ENCODE assay signal across 16 mouse cellular contexts in genomic region chr17:26975415-26975814, GRCm38 (mm10). TPM values are rescaled to one million over a fixed set of nuclear protein-coding genes. Genes with fewer than 3 reads are reported as not detected.
DNase-seq lines count a peak whose midpoint lies in the region; ATAC-seq and TF ChIP-seq lines count a peak whose summit lies in the region.
"Had no signal": no experiment of that assay in that cellular context is flagged by ENCODE, and none has a peak within 500 bp of the region (broad histone marks: within the 10 kb centered on the region; RNA-seq: fewer than 3 reads in every experiment).

No protein-coding gene starts in this region.

- no peak overlapping the region for H3K27ac ChIP-seq in hindbrain, postnatal 0 days
- no peak overlapping the region for H3K27ac ChIP-seq in hindbrain, embryonic 14.5 days
- H3K27ac ChIP-seq in lung, postnatal 0 days (ENCODE audit: low read length): no peak overlapping the region
- no peak overlapping the region for H3K27ac ChIP-seq in MEL (ENCODE audit: control insufficient read depth, low read depth, low read length)
- H3K27ac ChIP-seq in stomach, postnatal 0 days (replicated peaks): no peak overlapping the region
- H3K27ac ChIP-seq: embryonic facial prominence, embryonic 15.5 days; limb, embryonic 15.5 days; midbrain, embryonic 10.5 days had no signal

- no peak overlapping the region for H3K4me3 ChIP-seq in hindbrain, postnatal 0 days (ENCODE audit: low read length)
- no peak overlapping the region for H3K4me3 ChIP-seq in hindbrain, embryonic 14.5 days (replicated peaks; ENCODE audit: low read length)
- no peak overlapping the region for H3K4me3 ChIP-seq in lung, postnatal 0 days (ENCODE audit: low read depth, low read length)
- H3K4me3 ChIP-seq in MEL (ENCODE audit: control insufficient read depth in 1 of 2, insufficient read depth in 1 of 2, low read depth in 2 of 2, low read length in 2 of 2): no peak overlapping the region
- no peak overlapping the region for H3K4me3 ChIP-seq in stomach, postnatal 0 days (ENCODE audit: low read depth, low read length)
- H3K4me3 ChIP-seq: embryonic facial prominence, embryonic 15.5 days; limb, embryonic 15.5 days; midbrain, embryonic 10.5 days had no signal

- H3K9ac ChIP-seq in hindbrain, postnatal 0 days (replicated peaks; ENCODE audit: low read length): no peak overlapping the region
- H3K9ac ChIP-seq in hindbrain, embryonic 14.5 days: no peak overlapping the region
- H3K9ac ChIP-seq in lung, postnatal 0 days (replicated peaks; ENCODE audit: low read depth): no peak overlapping the region
- H3K9ac ChIP-seq in MEL (ENCODE audit: control insufficient read depth, low read depth, low read length, poor library complexity, severe bottlenecking): no peak overlapping the region
- H3K9ac ChIP-seq in stomach, postnatal 0 days (ENCODE audit: low read length): no peak overlapping the region
- H3K9ac ChIP-seq: embryonic facial prominence, embryonic 15.5 days; limb, embryonic 15.5 days had no signal

- no peak for TF ChIP-seq POLR2A in MEL (IDR thresholded peaks at IDR 0.05; ENCODE audit: control insufficient read depth in 1 of 2, insufficient read depth in 1 of 2, low read depth in 1 of 2, low read length in 2 of 2, poor library complexity in 1 of 2)

- peaks cover 22% of the 10 kb centered on the region for H3K36me3 ChIP-seq in hindbrain, postnatal 0 days (ENCODE audit: insufficient read depth, low read length)
- peaks cover 61% of the 10 kb centered on the region for H3K36me3 ChIP-seq in hindbrain, embryonic 14.5 days (replicated peaks; ENCODE audit: control insufficient read depth, insufficient read depth)
- H3K36me3 ChIP-seq in lung, postnatal 0 days (ENCODE audit: insufficient read depth, low read length): no peaks in the 10 kb centered on the region
- peaks cover 3 to 38% of the 10 kb centered on the region in 2 experiments; a peak in 3 of 4 replicates for H3K36me3 ChIP-seq in MEL (ENCODE audit: control insufficient read depth in 1 of 2, insufficient read depth in 2 of 2, low read length in 2 of 2)
- 0 out of 2 replicates have a peak, but pooled peaks cover 9% of the 10 kb centered on the region for H3K36me3 ChIP-seq in stomach, postnatal 0 days (ENCODE audit: control insufficient read depth, insufficient read depth, low read length)

- H3K4me1 ChIP-seq in hindbrain, postnatal 0 days (ENCODE audit: insufficient read depth, low read length): peaks cover 8% of the 10 kb centered on the region
- H3K4me1 ChIP-seq in hindbrain, embryonic 14.5 days (replicated peaks; ENCODE audit: control insufficient read depth, insufficient read depth, low read length): peaks cover 38% of the 10 kb centered on the region
- peaks cover 6% of the 10 kb centered on the region; the same call in 1 of the 2 replicates for H3K4me1 ChIP-seq in lung, postnatal 0 days (ENCODE audit: insufficient read depth, low read depth, low read length)
- H3K4me1 ChIP-seq in MEL (ENCODE audit: control insufficient read depth in 1 of 2, insufficient read depth in 2 of 2, low read length in 2 of 2): peaks cover 0 to 35% of the 10 kb centered on the region in 2 experiments
- H3K4me1 ChIP-seq in stomach, postnatal 0 days (replicated peaks; ENCODE audit: control insufficient read depth, insufficient read depth): peaks cover 7% of the 10 kb centered on the region; the same call in 1 of the 2 replicates

- peak; percentile 35 for TF ChIP-seq RAD21 in MEL (IDR thresholded peaks at IDR 0.05; ENCODE audit: low read depth, low read length)

- H3K27me3 ChIP-seq in hindbrain, postnatal 0 days (ENCODE audit: insufficient read depth, low read length): no peaks in the 10 kb centered on the region
- H3K27me3 ChIP-seq in hindbrain, embryonic 14.5 days (ENCODE audit: control insufficient read depth, insufficient read depth, low read length): no peaks in the 10 kb centered on the region
- no peaks in the 10 kb centered on the region for H3K27me3 ChIP-seq in lung, postnatal 0 days (replicated peaks; ENCODE audit: insufficient read depth, low read length)
- H3K27me3 ChIP-seq in MEL (ENCODE audit: control insufficient read depth in 1 of 2, insufficient read depth in 2 of 2, low read length in 2 of 2): no peaks in the 10 kb centered on the region
- no peaks in the 10 kb centered on the region for H3K27me3 ChIP-seq in stomach, postnatal 0 days (ENCODE audit: control insufficient read depth, insufficient read depth, low read length)
- H3K27me3 ChIP-seq: embryonic facial prominence, embryonic 15.5 days; limb, embryonic 15.5 days had no signal

- no peak for DNase-seq in hindbrain, postnatal 0 days (ENCODE audit: low spot score)
- no peak for DNase-seq in hindbrain, embryonic 14.5 days (ENCODE audit: low spot score)
- no peak for DNase-seq in lung, postnatal 0 days (ENCODE audit: low spot score)
- no peak for DNase-seq in lung, postnatal 36 days
- DNase-seq in MEL (ENCODE audit: low read depth, low spot score): no peak
- DNase-seq in stomach, postnatal 0 days (ENCODE audit: low spot score): no peak
- no peak for DNase-seq in embryo, embryonic 10 days (ENCODE audit: low spot score)
- DNase-seq: cerebellum, adult 11 months; heart, adult 11 months; right cerebral cortex, adult 18-20 months; spleen, adult 18-20 months; thymus, postnatal 4 days had no signal

- TF ChIP-seq EP300 in lung, postnatal 0 days (IDR thresholded peaks at IDR 0.05): no peak
- no peak for TF ChIP-seq EP300 in MEL (IDR thresholded peaks at IDR 0.05; ENCODE audit: low read depth in 1 of 2, low read length in 2 of 2)
- no peak for TF ChIP-seq EP300 in stomach, postnatal 0 days (optimal IDR thresholded peaks at IDR 0.05)

- TF ChIP-seq CTCF in hindbrain, postnatal 0 days (IDR thresholded peaks at IDR 0.05; ENCODE audit: low read depth): peak; percentile 39; the same call in 1 of the 2 replicates
- TF ChIP-seq CTCF in lung, postnatal 0 days (IDR thresholded peaks at IDR 0.05): peak; percentile 58
- peak in 2 of 3 experiments; percentile 37 to 52; a peak in 4 of 6 replicates for TF ChIP-seq CTCF in MEL (IDR thresholded peaks at IDR 0.05 in 2 of 3, conservative IDR thresholded peaks at IDR 0.05 in 1 of 3; ENCODE audit: control insufficient read depth in 1 of 3, insufficient read depth in 1 of 3, low read depth in 2 of 3, low read length in 3 of 3, poor library complexity in 1 of 3, severe bottlenecking in 1 of 3)
- TF ChIP-seq CTCF in stomach, postnatal 0 days (IDR thresholded peaks at IDR 0.05; ENCODE audit: low read depth): peak; percentile 59

- H3K9me3 ChIP-seq in hindbrain, postnatal 0 days (ENCODE audit: low read length): no peaks in the 10 kb centered on the region
- no peaks in the 10 kb centered on the region for H3K9me3 ChIP-seq in hindbrain, embryonic 14.5 days (ENCODE audit: control insufficient read depth, low read length)
- no peaks in the 10 kb centered on the region for H3K9me3 ChIP-seq in lung, postnatal 0 days (ENCODE audit: low read length)
- H3K9me3 ChIP-seq in MEL (replicated peaks; ENCODE audit: insufficient read depth, low read length): no peaks in the 10 kb centered on the region
- H3K9me3 ChIP-seq in stomach, postnatal 0 days (ENCODE audit: control insufficient read depth, low read length): no peaks in the 10 kb centered on the region
- H3K9me3 ChIP-seq: embryonic facial prominence, embryonic 15.5 days; limb, embryonic 15.5 days; midbrain, embryonic 10.5 days had no signal

- peaks cover 37% of the 10 kb centered on the region for H3K79me2 ChIP-seq in MEL (ENCODE audit: control insufficient read depth, insufficient read depth, low read length, poor library complexity)

- ATAC-seq in hindbrain, postnatal 0 days: no peak
- ATAC-seq in hindbrain, embryonic 14.5 days (ENCODE audit: low FRiP score): no peak
- ATAC-seq in lung, postnatal 0 days: no peak
- ATAC-seq in stomach, postnatal 0 days (ENCODE audit: low FRiP score, low TSS enrichment): no peak
- ATAC-seq: hindbrain, embryonic 16.5 days had no signal

- H3K4me2 ChIP-seq in hindbrain, postnatal 0 days (ENCODE audit: low read depth, low read length): no peak overlapping the region
- no peak overlapping the region for H3K4me2 ChIP-seq in hindbrain, embryonic 14.5 days (replicated peaks)
- H3K4me2 ChIP-seq in lung, postnatal 0 days (replicated peaks; ENCODE audit: low read depth, low read length): no peak overlapping the region
- H3K4me2 ChIP-seq in stomach, postnatal 0 days (replicated peaks; ENCODE audit: low read depth): no peak overlapping the region
- H3K4me2 ChIP-seq: embryonic facial prominence, embryonic 15.5 days; limb, embryonic 15.5 days had no signal

RNA-seq across cellular contexts. Expression of gene Zbtb9, which starts 2.4 kb away (rescaled TPM):
- total RNA-seq in hindbrain, postnatal 0 days (2014; rRNA removed): 21.4 and 22.7 TPM in 2 replicates
- polyA plus RNA-seq in hindbrain, postnatal 0 days (2015; fragmentation: Nextera tagmentation; extraction: Ambion mirVana): 6.6 and 7.8 TPM in 2 replicates
- 9.7 and 11.1 TPM in 2 replicates for polyA plus RNA-seq in hindbrain, embryonic 14.5 days (2014; fragmentation: Nextera tagmentation; extraction: Ambion mirVana)
- 9.3 and 9.9 TPM in 2 replicates for polyA plus RNA-seq in lung, postnatal 0 days (2015; fragmentation: Nextera tagmentation; extraction: Ambion mirVana)
- 10.9 and 13.4 TPM in 2 replicates for total RNA-seq in MEL (2012; rRNA removed)
- polyA plus RNA-seq in MEL (2012; ENCODE audit: insufficient read depth in 1 of 2, insufficient read length in 2 of 2, low read depth in 1 of 2, low replicate concordance in 2 of 2, missing spikeins in 1 of 2): 10 to 100 TPM in 1 of 2 experiments, not detected in 1; 10.7 TPM
- 6.9 and 7.8 TPM in 2 replicates for polyA plus RNA-seq in stomach, postnatal 0 days (2015; fragmentation: Nextera tagmentation; extraction: Ambion mirVana)

RNA-seq across cellular contexts. Expression of gene Syngap1, which starts 34.4 kb away (rescaled TPM):
- 53.4 and 74.2 TPM in 2 replicates for total RNA-seq in hindbrain, postnatal 0 days (2014; rRNA removed)
- 4.4 and 5.3 TPM in 2 replicates for polyA plus RNA-seq in hindbrain, postnatal 0 days (2015; fragmentation: Nextera tagmentation; extraction: Ambion mirVana)
- 4.3 and 5.0 TPM in 2 replicates for polyA plus RNA-seq in hindbrain, embryonic 14.5 days (2014; fragmentation: Nextera tagmentation; extraction: Ambion mirVana)
- 1.0 and 1.4 TPM in 2 replicates for polyA plus RNA-seq in lung, postnatal 0 days (2015; fragmentation: Nextera tagmentation; extraction: Ambion mirVana)
- 2.7 TPM in 2 replicates for total RNA-seq in MEL (2012; rRNA removed)
- 10 to 100 TPM in 1 of 2 experiments, not detected in 1; 24.6 TPM for polyA plus RNA-seq in MEL (2012; ENCODE audit: insufficient read depth in 1 of 2, insufficient read length in 2 of 2, low read depth in 1 of 2, low replicate concordance in 2 of 2, missing spikeins in 1 of 2)
- polyA plus RNA-seq in stomach, postnatal 0 days (2015; fragmentation: Nextera tagmentation; extraction: Ambion mirVana): 0.61 and 0.70 TPM in 2 replicates

RNA-seq across cellular contexts. Expression of gene Cuta, which starts 36.0 kb away (rescaled TPM):
- total RNA-seq in hindbrain, postnatal 0 days (2014; rRNA removed): 59.0 and 63.8 TPM in 2 replicates
- polyA plus RNA-seq in hindbrain, postnatal 0 days (2015; fragmentation: Nextera tagmentation; extraction: Ambion mirVana): 149 and 152 TPM in 2 replicates
- 112 and 113 TPM in 2 replicates for polyA plus RNA-seq in hindbrain, embryonic 14.5 days (2014; fragmentation: Nextera tagmentation; extraction: Ambion mirVana)
- 179 and 180 TPM in 2 replicates for polyA plus RNA-seq in lung, postnatal 0 days (2015; fragmentation: Nextera tagmentation; extraction: Ambion mirVana)
- total RNA-seq in MEL (2012; rRNA removed): 54.2 and 66.8 TPM in 2 replicates
- 100 to 1,000 TPM in 1 of 2 experiments, not detected in 1; 220 TPM for polyA plus RNA-seq in MEL (2012; ENCODE audit: insufficient read depth in 1 of 2, insufficient read length in 2 of 2, low read depth in 1 of 2, low replicate concordance in 2 of 2, missing spikeins in 1 of 2)
- polyA plus RNA-seq in stomach, postnatal 0 days (2015; fragmentation: Nextera tagmentation; extraction: Ambion mirVana): 157 and 163 TPM in 2 replicates

RNA-seq across cellular contexts. Expression of gene Phf1, which starts 42.6 kb away (rescaled TPM):
- total RNA-seq in hindbrain, postnatal 0 days (2014; rRNA removed): 45.7 and 49.5 TPM in 2 replicates
- polyA plus RNA-seq in hindbrain, postnatal 0 days (2015; fragmentation: Nextera tagmentation; extraction: Ambion mirVana): 30.0 and 30.8 TPM in 2 replicates
- 20.6 and 23.3 TPM in 2 replicates for polyA plus RNA-seq in hindbrain, embryonic 14.5 days (2014; fragmentation: Nextera tagmentation; extraction: Ambion mirVana)
- 15.2 and 16.2 TPM in 2 replicates for polyA plus RNA-seq in lung, postnatal 0 days (2015; fragmentation: Nextera tagmentation; extraction: Ambion mirVana)
- 2.9 and 3.0 TPM in 2 replicates for total RNA-seq in MEL (2012; rRNA removed)
- polyA plus RNA-seq in MEL (2012; ENCODE audit: insufficient read depth in 1 of 2, insufficient read length in 2 of 2, low read depth in 1 of 2, low replicate concordance in 2 of 2, missing spikeins in 1 of 2): 1 to 10 TPM in 1 of 2 experiments, not detected in 1; 9.5 TPM
- polyA plus RNA-seq in stomach, postnatal 0 days (2015; fragmentation: Nextera tagmentation; extraction: Ambion mirVana): 4.7 and 5.8 TPM in 2 replicates

RNA-seq across cellular contexts. Expression of gene Bak1, which starts 53.4 kb away (rescaled TPM):
- total RNA-seq in hindbrain, postnatal 0 days (2014; rRNA removed): 62.9 and 70.8 TPM in 2 replicates
- polyA plus RNA-seq in hindbrain, postnatal 0 days (2015; fragmentation: Nextera tagmentation; extraction: Ambion mirVana): 4.0 and 4.2 TPM in 2 replicates
- polyA plus RNA-seq in hindbrain, embryonic 14.5 days (2014; fragmentation: Nextera tagmentation; extraction: Ambion mirVana): 5.9 and 6.9 TPM in 2 replicates
- polyA plus RNA-seq in lung, postnatal 0 days (2015; fragmentation: Nextera tagmentation; extraction: Ambion mirVana): 3.8 and 4.0 TPM in 2 replicates
- 66.8 and 75.4 TPM in 2 replicates for total RNA-seq in MEL (2012; rRNA removed)
- polyA plus RNA-seq in MEL (2012; ENCODE audit: insufficient read depth in 1 of 2, insufficient read length in 2 of 2, low read depth in 1 of 2, low replicate concordance in 2 of 2, missing spikeins in 1 of 2): 100 to 1,000 TPM in 1 of 2 experiments, not detected in 1; 150 TPM
- polyA plus RNA-seq in stomach, postnatal 0 days (2015; fragmentation: Nextera tagmentation; extraction: Ambion mirVana): 3.5 and 3.6 TPM in 2 replicates
